Mouse (Mus musculus) G1E-ER4 (cell line): ENCODE measurements around the gene Ocel1. TPM values are rescaled to one million over a fixed set of nuclear protein-coding genes. Genes with fewer than 3 reads are reported as not detected.

Source experiments
- GATA1 ChIP-seq: IDR thresholded peaks from one replicate; pipeline ENCODE4 v1.8.0; 2012; ENCODE audit warnings: low read length, inconsistent platforms
- polyA plus RNA-seq: library from polyadenylated mRNA; stranded (reverse); fragments of >175 nt; gene quantifications from 2 replicates; pipeline ENCODE4 v1.2.3, GENCODE M21; 2012

The Ocel1 gene
- polyA plus RNA-seq, 1 experiment: 71.7 TPM

GRCm38 (mm10) chr8:71374616-71375206 lies 3.6 kb downstream of the Ocel1 start:
- TF ChIP-seq GATA1: no peak

GRCm38 (mm10) chr8:71375581-71376422 lies 4.7 kb downstream of the Ocel1 start:
- TF ChIP-seq GATA1: no peak

- no peak for TF ChIP-seq GATA1
Measured at GRCm38 (mm10) chr8:71376423-71377030, 5.4 kb downstream of the Ocel1 start.

GRCm38 (mm10) chr8:71379008-71379407 lies 7.9 kb downstream of the Ocel1 start:
- TF ChIP-seq GATA1: no peak

GRCm38 (mm10) chr8:71379512-71380075 lies 8.5 kb downstream of the Ocel1 start:
- TF ChIP-seq GATA1: no peak

GRCm38 (mm10) chr8:71380178-71381171 lies 9.4 kb downstream of the Ocel1 start:
- no peak for TF ChIP-seq GATA1

GRCm38 (mm10) chr8:71381421-71381970 lies 10.4 kb downstream of the Ocel1 start, which contains the start of gene Nr2f6:
Nr2f6 (minus strand) TSS chr8:71381960.
- TF ChIP-seq GATA1: no peak

GRCm38 (mm10) chr8:71381971-71382961 lies 11.2 kb downstream of the Ocel1 start:
- TF ChIP-seq GATA1: no peak

GRCm38 (mm10) chr8:71383396-71383795 lies 12.3 kb downstream of the Ocel1 start:
- TF ChIP-seq GATA1: no peak

- no peak for TF ChIP-seq GATA1
Measured at GRCm38 (mm10) chr8:71383860-71384259, 12.8 kb downstream of the Ocel1 start.

- TF ChIP-seq GATA1: no peak
Measured at GRCm38 (mm10) chr8:71385212-71385835, 14.2 kb downstream of the Ocel1 start.

- TF ChIP-seq GATA1: no peak
Measured at GRCm38 (mm10) chr8:71388267-71388666, 17.2 kb downstream of the Ocel1 start.

- TF ChIP-seq GATA1: no peak
Measured at GRCm38 (mm10) chr8:71391696-71392095, 20.6 kb downstream of the Ocel1 start.

- TF ChIP-seq GATA1: no peak
Measured at GRCm38 (mm10) chr8:71392391-71392790, 21.3 kb downstream of the Ocel1 start.
